Mouse (Mus musculus) left cerebral cortex, adult 8-10 months (tissue): ENCODE results near the gene Hoxa5. TPM values are rescaled to one million over a fixed set of nuclear protein-coding genes. Genes with fewer than 3 reads are reported as not detected.

Experiments used
- DNase-seq, 2 experiments: peaks; one replicate each; pipeline ENCODE4 v3.0.0; 2022; ENCODE audit warnings: low spot score in 2 of 2
- total RNA-seq, 4 experiments: library from RNA; stranded (reverse); gene quantifications; 2 replicates each; pipeline ENCODE4 v1.2.4; 2022

The Hoxa5 gene
- total RNA-seq, 4 experiments from 2014 or later: not detected

DNA sequence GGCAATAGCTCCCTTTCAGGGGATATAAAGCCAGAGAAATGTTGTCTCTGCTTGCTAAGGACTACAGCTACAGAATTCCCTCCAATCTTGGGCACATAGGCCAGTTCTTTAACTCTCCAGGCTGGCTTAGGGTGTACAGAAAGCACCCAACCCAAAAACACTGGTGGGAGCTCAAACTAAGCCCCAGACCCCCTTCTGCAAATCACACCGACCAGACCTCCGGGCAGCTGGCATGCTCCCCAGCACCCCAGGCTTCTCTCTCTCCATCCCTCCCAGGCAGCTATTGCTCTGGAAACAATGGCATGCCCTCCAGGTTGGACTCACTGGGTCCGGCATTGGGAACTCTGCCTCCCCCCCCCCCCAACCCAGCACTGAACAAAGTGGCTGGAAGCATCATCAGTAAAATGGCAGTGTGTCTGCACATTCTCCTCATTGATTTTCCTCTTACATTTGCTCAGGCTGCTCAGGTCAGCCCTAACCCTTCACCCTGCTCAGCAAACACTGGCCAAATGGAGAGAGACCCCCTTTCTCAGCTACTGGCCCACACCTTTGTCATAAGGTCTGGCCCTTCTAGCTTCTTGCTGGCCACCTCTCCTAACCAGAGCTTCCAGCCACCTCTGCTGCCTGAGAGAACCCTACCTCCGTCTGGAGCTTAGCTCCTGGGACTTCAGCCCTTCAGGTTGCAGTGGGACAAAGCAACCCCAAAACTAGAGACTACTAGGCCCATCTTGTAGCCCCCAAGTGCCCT lies 25.3 kb downstream of the Hoxa5 start:
- no peak for DNase-seq

DNA sequence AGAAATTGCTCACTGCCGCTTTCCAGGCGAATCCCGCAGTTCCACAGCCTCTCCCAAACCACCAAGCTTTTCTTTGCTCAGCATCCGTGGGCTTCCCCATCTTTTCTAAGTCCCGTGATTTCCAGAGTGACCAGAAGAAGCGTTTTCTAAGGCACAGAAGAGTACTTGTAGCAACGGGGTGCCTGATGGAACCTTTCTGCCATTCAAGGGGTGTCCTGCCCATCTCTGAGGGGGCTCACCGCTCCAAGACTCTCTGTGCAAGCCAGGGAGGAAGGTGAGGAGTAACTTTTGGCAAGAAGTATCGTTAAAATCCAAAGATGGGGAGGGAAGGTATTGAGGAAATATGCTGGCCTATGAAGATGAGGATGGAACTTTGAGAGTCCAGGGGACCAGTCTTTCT lies 26.6 kb downstream of the Hoxa5 start:
- DNase-seq: no peak

DNA sequence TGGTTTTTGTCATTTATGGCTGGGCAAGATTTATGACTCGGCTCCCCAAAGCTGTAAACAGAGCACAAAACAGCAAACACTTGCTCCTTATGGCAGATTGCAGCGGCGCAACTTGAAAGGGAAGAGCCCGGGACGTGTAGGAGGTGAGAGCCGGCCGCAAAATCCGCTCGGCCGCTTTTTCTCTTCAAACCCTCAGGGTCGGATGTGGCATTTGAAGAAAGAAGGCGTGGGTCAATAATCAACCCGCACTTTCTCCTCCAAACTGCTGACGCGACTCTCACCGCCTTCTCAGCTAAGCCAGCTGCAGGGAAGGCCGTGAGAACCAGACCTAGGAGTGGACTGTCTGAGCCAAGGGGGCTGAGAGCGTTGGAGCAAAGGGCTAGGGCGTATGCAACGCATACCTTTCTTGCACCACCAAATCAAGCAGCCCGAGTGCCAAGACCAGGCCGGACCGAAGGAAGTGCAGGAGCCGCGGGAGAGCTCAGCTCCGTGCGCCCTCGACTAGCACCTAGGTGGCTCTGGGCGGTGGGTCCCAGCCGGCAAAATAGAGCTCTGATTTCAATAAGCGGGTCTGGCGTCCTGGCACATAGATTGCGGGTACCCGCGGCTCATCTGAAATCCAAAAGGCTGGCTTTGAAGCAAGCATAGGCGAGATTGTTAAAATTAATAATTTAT lies 27.2 kb downstream of the Hoxa5 start, which contains the start of gene 5730596B20Rik:
5730596B20Rik (plus strand) TSS at position 438 of the 675 bp plus-strand sequence.
- DNase-seq: no peak

DNA sequence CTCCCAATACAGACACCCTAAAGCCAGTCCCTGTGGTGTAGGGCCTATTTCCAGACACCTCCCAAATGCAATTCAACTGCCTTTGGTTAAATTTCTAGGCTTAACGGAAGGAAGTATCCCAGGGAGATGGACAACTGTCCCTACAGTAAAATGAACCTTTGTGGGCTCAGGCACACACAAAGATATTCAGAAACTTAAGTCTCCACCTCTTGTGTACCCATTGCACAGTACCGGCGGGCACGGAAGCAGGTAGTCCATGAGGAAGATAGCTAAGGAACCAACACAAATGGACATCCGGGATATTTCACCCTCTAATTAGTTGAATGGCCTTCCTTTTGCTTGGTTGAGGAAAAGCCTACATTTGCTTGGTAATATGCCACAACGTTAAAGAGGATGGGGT lies 28.0 kb downstream of the Hoxa5 start:
- DNase-seq: no peak

DNA sequence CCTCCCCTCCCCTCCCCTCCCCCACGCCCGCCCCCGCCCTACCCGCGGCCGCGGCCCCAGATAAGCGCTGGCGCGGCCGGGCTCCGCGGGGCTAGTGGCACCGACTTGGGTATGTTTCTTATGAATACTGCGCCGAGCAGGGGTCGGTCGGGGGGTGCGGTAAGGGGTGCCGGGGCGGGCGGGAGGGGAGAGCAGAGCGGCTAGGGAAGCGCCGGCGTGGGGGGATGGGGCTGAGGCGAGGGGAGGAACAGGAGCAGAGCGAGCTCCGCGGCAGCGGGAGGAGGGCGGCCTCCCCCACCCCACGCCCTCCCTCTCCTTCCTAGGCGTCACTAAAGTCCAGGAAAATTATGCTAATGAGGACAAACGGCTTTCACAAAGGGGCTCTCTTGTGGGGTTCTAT lies 28.5 kb downstream of the Hoxa5 start:
- no peak for DNase-seq

DNA sequence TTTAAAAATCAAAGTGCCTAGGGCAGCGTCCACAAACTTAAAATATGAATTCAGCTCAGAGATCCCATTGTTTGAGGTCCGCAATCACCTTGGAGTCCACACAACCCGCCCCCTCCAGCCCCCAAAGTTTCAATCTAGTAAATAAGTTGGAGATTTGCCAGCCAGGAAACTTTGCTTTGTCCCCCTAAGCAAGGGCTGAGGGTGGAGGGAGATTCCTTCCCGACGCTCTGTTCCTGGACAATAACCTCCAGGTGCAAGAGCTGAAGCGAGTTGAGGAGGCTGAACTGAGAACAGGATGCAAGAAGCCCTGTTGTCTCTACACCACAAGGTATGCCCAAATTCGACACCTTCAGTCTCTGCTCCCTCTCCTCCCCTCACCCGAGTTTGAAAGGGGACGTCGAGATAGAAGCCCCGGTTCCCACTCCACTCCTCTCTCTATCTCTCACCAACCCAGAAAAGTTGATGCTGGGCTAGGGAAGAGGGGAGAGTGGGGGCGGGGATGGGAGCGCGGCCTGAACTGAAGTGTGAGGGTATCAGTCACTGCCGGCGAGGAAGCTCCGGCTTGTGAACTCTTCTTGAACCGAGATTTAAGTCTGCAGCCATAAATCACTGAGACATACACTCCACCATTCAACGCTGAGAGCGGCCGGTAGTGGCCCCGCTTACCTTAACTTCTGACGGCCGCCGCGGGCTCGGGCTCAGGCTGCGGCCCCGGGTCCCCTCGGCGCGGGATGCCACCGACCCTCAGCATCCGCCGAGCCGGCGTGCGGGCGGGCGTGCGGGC lies 29.2 kb downstream of the Hoxa5 start:
- no peak for DNase-seq

DNA sequence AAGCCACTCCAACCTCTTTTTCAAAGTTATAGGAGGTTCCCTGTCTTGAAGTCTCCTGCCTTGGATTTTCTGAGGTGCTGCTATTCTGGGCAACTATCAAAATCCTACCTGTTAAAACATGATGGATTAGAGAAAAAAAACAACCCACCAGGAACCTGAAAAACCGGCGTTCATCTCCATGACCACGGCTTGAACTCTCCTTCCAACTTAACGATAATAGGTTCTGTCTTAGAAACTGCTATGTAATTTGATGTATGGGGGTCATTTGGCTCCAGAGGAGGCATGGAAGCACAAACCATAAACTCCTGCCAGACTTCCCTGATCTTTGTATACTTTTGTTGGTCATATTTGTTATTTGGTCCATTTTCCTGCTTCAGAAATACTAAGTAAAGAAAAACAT lies 30.7 kb downstream of the Hoxa5 start:
- DNase-seq: no peak

DNA sequence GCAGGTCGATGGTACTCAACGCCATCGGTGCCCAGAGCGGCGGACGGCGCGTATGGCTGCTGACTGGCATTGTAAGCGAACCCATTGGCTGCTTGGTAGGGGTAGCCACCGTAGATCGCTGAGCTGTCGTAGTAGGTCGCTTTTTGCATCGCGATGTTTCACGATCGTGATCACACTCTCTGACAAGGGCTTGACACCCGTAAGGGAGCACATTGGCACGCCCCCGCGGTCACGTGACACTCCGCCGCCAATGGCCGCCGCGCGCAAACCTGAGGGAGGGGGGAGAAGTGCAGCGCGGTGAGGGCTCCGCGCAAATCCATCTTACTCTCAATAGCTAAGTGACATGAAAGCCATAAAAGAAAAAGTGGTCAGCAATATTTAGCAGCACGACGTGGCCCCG lies 31.9 kb downstream of the Hoxa5 start:
- DNase-seq: no peak

DNA sequence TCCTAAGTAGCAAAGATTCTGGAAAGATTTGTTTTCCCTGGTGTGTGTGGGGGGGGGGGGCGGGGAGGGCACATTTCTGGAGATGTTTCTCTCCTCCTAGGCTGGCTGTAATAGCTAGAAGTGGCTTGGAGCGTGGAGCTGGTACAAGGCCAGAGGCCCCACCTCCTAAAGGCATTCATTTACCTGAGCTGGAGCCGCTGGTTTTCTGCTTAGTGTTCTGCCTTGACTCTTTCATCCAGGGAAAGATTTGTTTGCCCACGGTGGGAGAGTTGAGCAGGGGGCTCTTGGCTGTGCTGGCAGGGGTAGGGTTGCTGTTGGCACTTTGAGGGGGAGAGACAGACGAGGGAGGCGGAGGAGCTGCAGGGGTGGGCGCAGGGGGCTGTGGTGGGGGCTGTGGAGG lies 32.4 kb downstream of the Hoxa5 start:
- DNase-seq: no peak

DNA sequence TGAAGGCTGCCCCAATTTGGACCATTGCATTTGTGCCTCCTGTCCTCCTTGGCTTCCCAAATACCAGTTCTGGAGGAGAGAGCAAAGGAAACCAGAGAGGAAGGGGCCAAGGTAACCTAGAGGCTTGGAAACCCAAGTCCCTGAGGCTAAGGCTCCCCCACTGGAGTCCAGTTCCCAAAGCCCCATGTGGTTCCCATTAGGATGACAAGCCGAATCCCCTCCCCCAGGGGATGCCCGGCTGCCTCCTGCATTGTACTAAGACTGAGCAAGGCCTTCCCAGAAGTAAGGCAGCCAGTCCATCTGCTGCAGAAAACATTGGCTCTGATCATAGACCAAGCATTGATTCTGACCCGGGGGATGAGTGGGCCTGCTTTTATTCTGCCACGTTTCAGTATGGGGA lies 33.1 kb downstream of the Hoxa5 start:
- no peak for DNase-seq

DNA sequence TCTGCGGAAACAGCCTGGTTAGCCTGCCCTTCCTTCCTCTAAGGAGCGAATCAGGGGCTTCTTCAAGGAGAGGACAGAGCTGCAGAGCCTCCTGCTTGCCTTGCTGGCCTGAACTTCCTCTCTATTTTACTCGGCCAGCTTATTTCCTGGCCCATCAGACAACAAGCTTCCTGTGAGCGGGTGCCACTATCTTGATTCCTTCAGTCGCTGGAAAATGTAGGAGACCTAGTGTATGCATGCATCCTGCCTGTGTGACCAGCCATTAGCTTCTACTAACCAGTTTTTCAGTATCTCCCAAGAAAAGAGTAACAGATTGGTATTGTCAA lies 33.5 kb downstream of the Hoxa5 start:
- DNase-seq: no peak

DNA sequence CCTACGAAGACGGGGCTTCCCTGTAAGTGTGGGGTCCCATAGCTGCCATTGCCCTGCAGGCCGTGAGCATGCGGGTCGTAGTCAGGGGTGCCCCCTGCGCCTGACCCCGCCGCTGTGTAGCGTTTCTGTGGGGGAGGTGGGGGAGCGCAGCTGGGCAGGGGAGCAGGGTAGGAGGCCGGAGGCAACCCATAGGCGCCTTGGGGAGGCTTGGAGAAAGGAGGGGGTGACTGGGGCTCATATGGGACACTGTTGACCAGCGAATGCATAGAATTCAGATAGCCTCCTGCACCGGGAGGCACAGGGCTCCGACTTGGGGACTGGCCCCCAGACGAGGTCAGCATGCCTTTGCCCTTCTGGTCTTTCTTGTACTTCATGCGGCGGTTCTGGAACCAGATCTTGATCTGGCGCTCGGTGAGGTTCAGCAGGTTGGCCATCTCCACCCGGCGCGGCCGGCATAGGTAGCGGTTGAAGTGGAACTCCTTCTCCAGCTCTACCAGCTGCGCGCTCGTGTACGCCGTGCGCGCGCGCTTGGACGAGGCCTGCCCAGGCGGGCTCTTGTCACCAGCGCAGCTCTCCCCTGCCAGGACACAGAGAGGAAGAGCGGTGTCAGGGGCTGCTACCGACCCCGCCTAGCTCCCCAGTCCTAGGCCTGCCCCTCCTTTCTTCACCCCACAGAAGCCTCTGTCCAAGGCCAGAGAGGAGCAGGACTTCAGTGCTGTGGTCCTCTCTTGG lies 34.1 kb downstream of the Hoxa5 start:
- DNase-seq: no peak

DNA sequence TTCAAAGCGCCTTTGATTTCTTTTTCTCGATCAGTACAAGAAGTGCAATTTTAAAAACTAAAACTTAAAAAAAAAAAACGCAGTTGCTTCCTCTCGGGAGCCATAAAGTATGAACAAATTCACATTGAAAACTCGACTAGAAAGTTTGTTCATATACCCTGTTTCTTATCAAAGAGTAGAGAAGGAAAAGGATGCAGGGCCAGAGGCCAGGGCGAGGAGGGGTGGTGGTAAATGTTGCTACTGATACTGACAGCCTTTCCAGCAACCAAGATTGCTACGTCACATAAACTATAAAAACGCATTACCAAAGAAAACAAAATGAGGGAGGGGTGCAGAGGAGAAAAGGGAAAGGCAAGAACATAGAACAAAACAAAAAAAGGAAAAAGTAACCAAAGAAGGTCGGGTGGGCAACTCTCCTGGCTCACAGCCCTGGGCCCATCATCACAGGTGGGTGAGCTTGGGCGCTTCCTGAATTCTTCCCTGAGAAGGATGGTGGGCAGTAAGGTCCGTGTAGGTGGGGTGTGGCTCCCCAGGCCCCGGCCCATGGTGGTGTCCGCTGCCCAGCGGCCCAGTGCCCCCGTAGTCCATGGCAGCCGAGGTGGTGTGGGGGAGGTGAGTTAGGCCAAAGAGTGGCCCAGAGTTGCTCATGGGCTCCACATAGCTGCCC lies 34.8 kb downstream of the Hoxa5 start:
- no peak for DNase-seq

DNA sequence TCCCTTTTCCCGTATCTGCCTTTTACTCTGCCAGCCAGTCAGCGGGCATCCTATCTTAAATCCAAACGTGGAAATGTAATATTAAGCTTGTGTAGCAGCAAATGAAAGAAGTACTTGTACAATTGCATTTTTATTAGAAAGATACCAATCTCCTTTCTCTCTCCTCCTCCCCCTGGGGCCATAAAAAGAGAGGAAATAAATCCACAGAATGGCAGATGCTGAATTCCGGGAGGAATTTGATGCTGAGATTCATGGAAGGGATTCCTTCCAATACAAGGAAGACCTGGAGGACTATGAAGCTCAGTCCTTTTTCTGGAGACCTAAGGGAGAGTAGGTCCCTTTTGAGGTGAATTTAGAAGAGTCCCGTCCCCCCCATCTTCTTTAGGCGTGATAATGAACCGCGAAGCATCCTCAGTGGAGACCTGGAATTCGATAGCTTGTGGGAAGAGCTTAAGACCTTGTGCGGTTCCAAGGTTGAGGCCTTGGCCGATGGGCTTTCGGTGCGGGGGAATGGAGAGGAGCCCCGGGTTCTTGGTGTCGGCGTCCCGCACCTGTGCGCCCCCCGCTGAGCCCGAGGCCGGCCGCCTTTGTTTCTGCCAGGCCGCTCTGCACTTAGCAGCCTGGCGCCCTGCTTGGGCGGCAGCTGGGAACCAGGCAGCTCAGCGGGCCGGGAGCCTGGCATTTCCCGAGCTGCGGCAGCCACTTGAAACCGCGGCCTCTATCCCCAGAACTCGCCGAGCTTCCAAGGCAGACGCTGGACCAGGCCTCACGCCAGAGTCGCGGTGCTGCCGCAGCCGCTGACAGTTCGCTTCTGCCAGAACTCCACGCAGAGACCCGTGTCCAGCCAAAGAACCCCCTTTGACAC lies 36.0 kb downstream of the Hoxa5 start:
- DNase-seq: no peak

DNA sequence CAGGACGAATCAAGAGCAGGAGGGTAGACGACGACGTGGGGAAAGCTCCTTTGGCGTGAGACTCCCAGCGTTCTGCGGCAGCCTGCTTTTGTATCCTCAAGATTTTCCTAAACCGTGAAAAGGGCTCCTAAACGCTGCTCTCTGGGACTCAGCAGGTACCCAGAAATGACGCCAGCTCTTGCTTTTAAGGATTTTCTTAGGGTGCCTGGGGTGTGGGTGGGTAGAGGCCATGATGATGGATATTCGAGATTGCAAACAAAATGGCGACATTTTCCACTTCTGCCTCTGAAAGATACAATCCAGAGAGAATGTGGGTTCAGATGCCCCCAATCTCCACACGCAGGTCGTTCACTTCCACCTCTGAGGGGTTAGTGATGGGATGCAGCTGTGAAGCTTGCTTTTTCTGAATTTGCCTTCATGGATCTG lies 36.6 kb downstream of the Hoxa5 start:
- no peak for DNase-seq

DNA sequence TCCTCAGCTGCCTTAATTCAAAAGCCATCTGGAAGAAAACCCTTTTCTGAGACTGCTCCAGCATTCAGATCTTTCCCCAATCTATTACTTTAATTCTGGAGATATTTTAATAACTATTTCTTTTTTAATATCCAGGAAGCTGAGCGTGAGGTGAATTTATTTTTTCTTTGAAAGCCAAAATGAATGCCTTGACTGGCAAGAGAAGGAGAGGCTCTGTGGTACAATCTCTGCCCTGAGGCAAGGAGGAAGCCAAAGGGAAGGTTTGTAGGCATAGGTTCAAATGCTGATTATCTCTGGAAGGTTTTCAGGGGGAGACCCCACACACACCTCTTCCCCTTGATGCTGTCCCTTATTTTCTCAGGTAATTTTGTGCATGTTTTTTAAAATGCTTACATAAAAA lies 37.2 kb downstream of the Hoxa5 start:
- no peak for DNase-seq

DNA sequence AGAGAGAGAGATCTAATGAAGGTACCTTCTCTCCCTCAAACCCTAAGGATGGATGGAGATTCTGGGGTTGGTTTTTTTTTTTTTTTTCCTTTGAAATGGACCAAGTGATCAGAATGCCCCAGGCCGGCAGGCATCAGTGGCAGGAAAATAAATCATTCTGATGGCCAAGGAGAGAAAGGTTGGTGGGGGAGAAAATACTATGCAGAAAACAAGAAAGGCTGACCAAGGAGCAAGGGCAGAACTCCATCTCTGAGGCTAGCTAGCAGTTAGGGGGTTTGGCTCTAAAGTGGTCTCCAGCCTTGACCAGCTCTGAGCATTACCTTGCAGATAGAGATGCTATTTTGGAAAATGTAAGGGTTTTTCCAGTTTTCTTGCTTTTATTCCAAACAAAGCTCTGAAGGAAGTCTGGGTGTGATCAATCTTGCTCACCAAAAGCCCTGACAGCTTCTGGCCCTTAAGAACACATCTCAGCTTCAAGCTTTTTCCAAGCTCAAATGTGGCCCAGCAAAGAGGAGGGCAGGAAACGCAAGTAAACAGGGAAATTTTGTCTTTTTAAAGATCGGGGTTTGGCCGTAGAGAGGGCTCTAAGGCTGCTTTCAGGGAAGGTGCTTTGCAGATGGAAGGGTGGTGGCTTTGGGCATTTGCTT lies 37.8 kb downstream of the Hoxa5 start:
- no peak for DNase-seq

DNA sequence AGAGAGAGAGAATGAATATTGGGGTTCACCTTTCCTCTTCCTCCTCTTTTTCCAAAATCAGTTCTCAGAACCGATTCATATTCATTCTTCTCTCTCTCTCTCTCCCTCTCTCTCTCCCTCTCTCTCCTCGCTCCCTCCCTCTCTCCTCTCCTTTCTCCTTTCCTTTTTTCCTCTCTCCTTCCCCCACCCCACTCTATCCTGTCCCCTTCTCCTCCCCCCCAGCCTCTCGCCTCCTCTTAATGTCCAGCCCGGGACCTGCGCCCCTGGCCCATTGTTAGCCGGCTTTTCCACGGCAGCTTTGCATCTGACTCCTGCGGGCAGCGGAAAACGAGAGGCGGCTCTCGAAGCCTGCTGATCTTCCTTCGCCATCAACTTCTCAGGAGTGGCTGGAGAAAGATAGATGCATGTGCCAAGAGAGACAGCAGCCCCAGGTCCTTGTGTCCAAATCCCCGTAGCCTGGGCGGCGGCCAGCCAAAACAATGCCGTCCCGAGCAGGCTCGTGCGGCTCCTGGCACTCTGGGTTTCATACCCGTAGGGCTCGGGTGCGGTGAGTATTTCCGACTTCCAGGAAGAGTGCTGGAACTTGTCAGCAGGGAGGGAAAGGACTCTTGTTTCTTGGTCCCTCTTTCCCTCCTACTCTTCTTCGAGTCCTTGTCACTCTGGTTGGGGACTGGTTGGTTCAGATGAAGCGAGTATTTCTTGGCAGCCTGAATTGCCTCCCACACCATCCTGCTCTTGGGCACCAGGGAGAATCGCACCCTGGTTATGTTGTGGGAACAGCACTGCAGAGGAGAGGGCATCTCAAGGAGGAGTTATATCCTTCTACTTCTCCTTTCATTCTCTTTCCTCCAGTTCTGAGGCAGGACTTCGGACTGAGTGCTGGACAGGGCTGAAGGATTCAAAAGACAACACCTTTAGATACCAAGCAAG lies 38.7 kb downstream of the Hoxa5 start:
- no peak for DNase-seq
